Mouse (Mus musculus) ES-E14 (cell line): ENCODE data around the gene Tnrc18.

Experiments
- CHD2 ChIP-seq: IDR thresholded peaks from 2 replicates; pipeline ENCODE4 v1.6.1; 2014; ENCODE audit warnings: mild to moderate bottlenecking, low read depth, low read length, inconsistent platforms
- MAFK ChIP-seq: IDR thresholded peaks from 2 replicates; pipeline ENCODE4 v1.6.1; 2014; ENCODE audit warnings: mild to moderate bottlenecking, low read depth, low read length, inconsistent platforms; ENCODE audit not compliant: insufficient read depth
- ZC3H11A ChIP-seq: IDR thresholded peaks from 2 replicates; pipeline ENCODE4 v1.6.1; 2012; ENCODE audit warnings: low read depth, mild to moderate bottlenecking, inconsistent platforms, low read length, borderline replicate concordance
- ZNF384 ChIP-seq: IDR thresholded peaks from 2 replicates; pipeline ENCODE4 v1.6.1; 2012; ENCODE audit warnings: low read depth, low read length, inconsistent platforms

- TF ChIP-seq ZC3H11A (no peak), CHD2 (no peak), MAFK (no peak), ZNF384 (no peak)
These were observed 38.6 kb downstream of the Tnrc18 start for GRCm38 (mm10) chr5:142778871-142779270.
